Mouse (Mus musculus): Measurements from ENCODE around the gene Dnajc28. TPM values are rescaled to one million over a fixed set of nuclear protein-coding genes. Genes with fewer than 3 reads are reported as not detected.

Gene Dnajc28
- polyA plus RNA-seq, 2 experiments, result 0.71 to 1.8 TPM

DNA sequence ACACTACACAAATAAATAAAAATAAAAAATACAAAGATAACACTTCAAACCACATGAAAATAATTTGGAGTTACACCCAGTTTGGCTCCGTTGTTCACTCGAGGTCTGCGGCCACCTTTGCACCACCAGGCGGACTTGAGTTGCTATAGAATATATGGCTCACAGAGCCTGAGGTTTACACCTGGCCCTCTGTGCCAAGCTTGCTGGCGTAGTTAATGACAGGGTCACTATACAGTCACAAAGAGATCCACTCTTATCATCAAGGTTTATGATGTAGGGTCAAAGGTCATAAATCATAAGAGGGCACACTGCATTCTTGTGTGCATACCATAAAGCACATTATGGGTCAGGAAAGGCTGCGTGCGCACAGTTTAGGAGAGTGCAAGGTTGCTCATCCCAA, 52.8 kb downstream of the Dnajc28 start:
- H3K4me1 ChIP-seq (replicated peaks; ENCODE audit: control insufficient read depth in 2 of 2, insufficient read depth in 2 of 2, low read length in 1 of 2), result peaks cover 13 to 17% of the 10 kb centered on the region in 2 experiments
- no peaks in the 10 kb centered on the region for H3K27me3 ChIP-seq (ENCODE audit: control insufficient read depth, insufficient read depth, low read length)
- H3K4me3 ChIP-seq (ENCODE audit: insufficient read depth in 1 of 2, low read depth in 2 of 2, low read length in 2 of 2), result no peak overlapping the region
- 82% methylated on average over 7 of the region's 7 CpGs for WGBS (ENCODE audit: insufficient replicate concordance)
- ATAC-seq (ENCODE audit: insufficient read depth), result no peak
- no peak for TF ChIP-seq CTCF (IDR thresholded peaks at IDR 0.05; ENCODE audit: low read depth)
- no peak for TF ChIP-seq EP300 (IDR thresholded peaks at IDR 0.05; ENCODE audit: low read depth)
- H3K27ac ChIP-seq, result no peak overlapping the region
- H3K9ac ChIP-seq (replicated peaks), result no peak overlapping the region
- H3K9me3 ChIP-seq (ENCODE audit: control insufficient read depth, low read length), result no peaks in the 10 kb centered on the region
- no peak for DNase-seq (ENCODE audit: low read depth in 3 of 3, low spot score in 3 of 3)
- H3K36me3 ChIP-seq (replicated peaks; ENCODE audit: control insufficient read depth, insufficient read depth, low read depth), result peaks cover 5% of the 10 kb centered on the region
- no peak overlapping the region for H3K4me2 ChIP-seq (ENCODE audit: low read depth)

DNA sequence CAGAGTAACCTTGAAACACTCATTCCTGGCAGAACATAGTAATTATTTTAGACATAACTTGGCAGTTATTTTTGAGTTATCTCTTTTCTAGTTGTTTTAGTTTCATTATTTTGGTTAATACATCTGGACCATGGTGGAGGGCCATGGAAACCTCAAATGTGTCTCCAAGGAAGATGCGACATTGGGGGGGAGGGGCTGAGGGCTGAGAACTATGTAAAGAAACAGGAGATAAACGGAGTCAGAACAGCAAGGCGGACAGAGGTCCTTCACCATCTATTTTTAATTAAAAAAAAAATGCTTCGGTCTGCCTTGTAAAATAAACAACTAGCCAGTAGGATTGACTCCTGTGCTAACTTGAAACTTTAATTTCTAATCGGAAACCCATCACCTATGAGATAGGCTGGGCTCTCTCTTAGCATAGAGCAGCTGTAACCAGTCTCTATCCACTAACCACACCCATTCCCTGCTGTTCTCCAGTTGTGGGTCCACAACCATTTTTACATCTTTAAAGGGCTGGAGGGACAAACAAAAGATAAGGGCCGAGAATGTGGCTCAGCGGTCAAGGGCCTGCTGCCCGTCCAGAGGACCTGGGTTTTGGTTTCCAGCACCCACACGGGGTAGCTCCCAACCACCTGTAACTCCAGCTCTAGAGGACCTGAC, 53.4 kb downstream of the Dnajc28 start:
- DNase-seq (ENCODE audit: low read depth in 3 of 3, low spot score in 3 of 3) (no peak), ATAC-seq (ENCODE audit: insufficient read depth) (no peak)
- H3K36me3 ChIP-seq (replicated peaks; ENCODE audit: control insufficient read depth, insufficient read depth, low read depth), result peaks cover 5% of the 10 kb centered on the region
- H3K27ac ChIP-seq, result peak overlapping the region; percentile 20; the same call in 1 of the 2 replicates
- TF ChIP-seq CTCF (IDR thresholded peaks at IDR 0.05; ENCODE audit: low read depth) (no peak), EP300 (IDR thresholded peaks at IDR 0.05; ENCODE audit: low read depth) (no peak)
- no peaks in the 10 kb centered on the region for H3K9me3 ChIP-seq (ENCODE audit: control insufficient read depth, low read length)
- no peak overlapping the region for H3K9ac ChIP-seq (replicated peaks)
- peaks cover 13 to 17% of the 10 kb centered on the region in 2 experiments for H3K4me1 ChIP-seq (replicated peaks; ENCODE audit: control insufficient read depth in 2 of 2, insufficient read depth in 2 of 2, low read length in 1 of 2)
- 54% methylated on average over 9 of the region's 9 CpGs for WGBS (ENCODE audit: insufficient replicate concordance)
- no peak overlapping the region for H3K4me3 ChIP-seq (ENCODE audit: insufficient read depth in 1 of 2, low read depth in 2 of 2, low read length in 2 of 2)
- H3K27me3 ChIP-seq (ENCODE audit: control insufficient read depth, insufficient read depth, low read length), result no peaks in the 10 kb centered on the region
- peak overlapping the region; percentile 39 for H3K4me2 ChIP-seq (ENCODE audit: low read depth)

GRCm38 (mm10) chr16:91564580-91565291, 54.1 kb downstream of the Dnajc28 start:
- H3K27me3 ChIP-seq (ENCODE audit: control insufficient read depth, insufficient read depth, low read length), result no peaks in the 10 kb centered on the region
- H3K4me2 ChIP-seq (ENCODE audit: low read depth), result peak overlapping the region; percentile 39
- 46% methylated on average over 4 of the region's 4 CpGs for WGBS (ENCODE audit: insufficient replicate concordance)
- H3K4me3 ChIP-seq (ENCODE audit: insufficient read depth in 1 of 2, low read depth in 2 of 2, low read length in 2 of 2), result no peak overlapping the region
- peaks cover 13 to 17% of the 10 kb centered on the region in 2 experiments for H3K4me1 ChIP-seq (replicated peaks; ENCODE audit: control insufficient read depth in 2 of 2, insufficient read depth in 2 of 2, low read length in 1 of 2)
- ATAC-seq (ENCODE audit: insufficient read depth) (peak; percentile 61), DNase-seq (ENCODE audit: low read depth in 3 of 3, low spot score in 3 of 3) (no peak)
- H3K9me3 ChIP-seq (ENCODE audit: control insufficient read depth, low read length), result no peaks in the 10 kb centered on the region
- H3K27ac ChIP-seq, result peak overlapping the region; percentile 20; the same call in 1 of the 2 replicates
- H3K36me3 ChIP-seq (replicated peaks; ENCODE audit: control insufficient read depth, insufficient read depth, low read depth), result peaks cover 5% of the 10 kb centered on the region
- H3K9ac ChIP-seq (replicated peaks), result no peak overlapping the region
- TF ChIP-seq CTCF (IDR thresholded peaks at IDR 0.05; ENCODE audit: low read depth) (no peak), EP300 (IDR thresholded peaks at IDR 0.05; ENCODE audit: low read depth) (peak; percentile 37; the same call in 1 of the 2 replicates)

Other genes starting within 250 kb of the Dnajc28 start
- gene Ifnar2, start 246.2 kb downstream of the Dnajc28 start, polyA plus RNA-seq (2012; rRNA removed), result 23.0 and 33.1 TPM in 2 replicates
- 68.4 and 74.4 TPM in 2 replicates for gene Ifnar2, start 246.2 kb downstream of the Dnajc28 start, polyA plus RNA-seq (2014; fragmentation: Nextera tagmentation; extraction: Ambion mirVana)
- 0.04 and 0.14 TPM in 2 replicates for gene Gm21970, start 227.3 kb downstream of the Dnajc28 start, polyA plus RNA-seq (2012; rRNA removed)
- 0.67 TPM in 1 of 2 replicates, not detected in the other for gene Gm21970, start 227.3 kb downstream of the Dnajc28 start, polyA plus RNA-seq (2014; fragmentation: Nextera tagmentation; extraction: Ambion mirVana)
- gene Il10rb, start 212.9 kb downstream of the Dnajc28 start, polyA plus RNA-seq (2012; rRNA removed), result 12.4 and 12.7 TPM in 2 replicates
- gene Il10rb, start 212.9 kb downstream of the Dnajc28 start, polyA plus RNA-seq (2014; fragmentation: Nextera tagmentation; extraction: Ambion mirVana), result 24.9 and 28.7 TPM in 2 replicates
- gene Ifnar1, start 133.8 kb downstream of the Dnajc28 start, polyA plus RNA-seq (2012; rRNA removed), result 9.3 and 11.6 TPM in 2 replicates
- gene Ifnar1, start 133.8 kb downstream of the Dnajc28 start, polyA plus RNA-seq (2014; fragmentation: Nextera tagmentation; extraction: Ambion mirVana), result 15.4 and 16.2 TPM in 2 replicates
- gene Ifngr2, start 72.0 kb downstream of the Dnajc28 start, polyA plus RNA-seq (2012; rRNA removed), result 3.9 and 4.9 TPM in 2 replicates
- 13.1 and 13.5 TPM in 2 replicates for gene Ifngr2, start 72.0 kb downstream of the Dnajc28 start, polyA plus RNA-seq (2014; fragmentation: Nextera tagmentation; extraction: Ambion mirVana)
- gene Tmem50b, start 21.2 kb downstream of the Dnajc28 start, polyA plus RNA-seq (2012; rRNA removed), result 2.5 and 2.8 TPM in 2 replicates
- 5.0 TPM in 2 replicates for gene Tmem50b, start 21.2 kb downstream of the Dnajc28 start, polyA plus RNA-seq (2014; fragmentation: Nextera tagmentation; extraction: Ambion mirVana)
- 35.1 and 42.3 TPM in 2 replicates for gene Gart, start 27.9 kb upstream of the Dnajc28 start, polyA plus RNA-seq (2012; rRNA removed)
- gene Gart, start 27.9 kb upstream of the Dnajc28 start, polyA plus RNA-seq (2014; fragmentation: Nextera tagmentation; extraction: Ambion mirVana), result 61.3 and 75.1 TPM in 2 replicates
- 48.2 and 64.2 TPM in 2 replicates for gene Son, start 28.5 kb upstream of the Dnajc28 start, polyA plus RNA-seq (2012; rRNA removed)
- gene Son, start 28.5 kb upstream of the Dnajc28 start, polyA plus RNA-seq (2014; fragmentation: Nextera tagmentation; extraction: Ambion mirVana), result 42.9 and 45.0 TPM in 2 replicates
- 13.8 and 26.2 TPM in 2 replicates for gene Donson, start 69.7 kb upstream of the Dnajc28 start, polyA plus RNA-seq (2012; rRNA removed)
- gene Donson, start 69.7 kb upstream of the Dnajc28 start, polyA plus RNA-seq (2014; fragmentation: Nextera tagmentation; extraction: Ambion mirVana), result 32.0 and 32.8 TPM in 2 replicates
- gene Cryzl1, start 109.9 kb upstream of the Dnajc28 start, polyA plus RNA-seq (2012; rRNA removed), result 12.1 and 17.9 TPM in 2 replicates
- 29.7 and 32.3 TPM in 2 replicates for gene Cryzl1, start 109.9 kb upstream of the Dnajc28 start, polyA plus RNA-seq (2014; fragmentation: Nextera tagmentation; extraction: Ambion mirVana)
- gene Itsn1, start 110.3 kb upstream of the Dnajc28 start, polyA plus RNA-seq (2012; rRNA removed), result 46.8 and 54.4 TPM in 2 replicates
- 30.6 and 31.4 TPM in 2 replicates for gene Itsn1, start 110.3 kb upstream of the Dnajc28 start, polyA plus RNA-seq (2014; fragmentation: Nextera tagmentation; extraction: Ambion mirVana)